In the genomic region with DNA sequence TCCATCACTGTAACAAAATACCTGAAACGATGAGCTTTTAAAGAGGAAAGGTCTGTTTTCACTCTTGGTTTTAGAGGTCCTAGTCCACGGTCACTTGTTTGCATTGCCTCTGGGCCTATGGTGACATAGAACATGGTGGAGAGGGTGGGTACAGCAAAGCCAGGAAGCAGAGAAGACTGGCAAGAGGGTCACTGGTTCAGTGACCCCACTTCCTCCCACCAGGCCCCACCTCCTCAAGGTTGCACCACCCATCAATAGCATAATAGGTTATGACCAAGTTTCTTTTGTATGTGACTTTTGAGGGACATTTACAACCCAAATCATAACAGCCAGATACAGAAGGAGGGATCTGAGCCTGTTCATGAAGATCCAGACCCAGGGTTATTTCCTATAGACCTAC, we compare ENCODE assay signal across 21 mouse cellular contexts. TPM values are rescaled to one million over a fixed set of nuclear protein-coding genes. Genes with fewer than 3 reads are reported as not detected.
A peak's percentile ranks its signal among the peaks of the same experiment; 100 is the strongest.
DNase-seq lines count a peak whose midpoint lies in the region; ATAC-seq and TF ChIP-seq lines count a peak whose summit lies in the region.
"Had no signal": no experiment of that assay in that cellular context is flagged by ENCODE, and none has a peak within 500 bp of the region (broad histone marks: within the 10 kb centered on the region; RNA-seq: fewer than 3 reads in every experiment).

No protein-coding gene starts in this region.

- WGBS in lung, postnatal 0 days, result 74% methylated on average over 2 of the region's 2 CpGs
- 78% methylated on average over 2 of the region's 2 CpGs for WGBS in lung, adult 2 months
- 76% methylated on average over 2 of the region's 2 CpGs for WGBS in liver, postnatal 0 days (ENCODE audit: insufficient replicate concordance)
- 84% methylated on average over 2 of the region's 2 CpGs for WGBS in stomach, embryonic 15.5 days

- no peaks in the 10 kb centered on the region for H3K27me3 ChIP-seq in lung, postnatal 0 days (replicated peaks; ENCODE audit: insufficient read depth, low read length)
- no peaks in the 10 kb centered on the region for H3K27me3 ChIP-seq in liver, postnatal 0 days (ENCODE audit: insufficient read depth, low read length)
- no peaks in the 10 kb centered on the region for H3K27me3 ChIP-seq in stomach, embryonic 15.5 days (replicated peaks)
- H3K27me3 ChIP-seq: embryonic facial prominence, embryonic 15.5 days; lung, embryonic 15.5 days; neural tube, embryonic 12.5 days had no signal

- no peak for TF ChIP-seq POLR2A in lung, adult 2 months (IDR thresholded peaks at IDR 0.05; ENCODE audit: borderline replicate concordance, extremely low read depth, low read depth, low read length)

- no peaks in the 10 kb centered on the region for H3K36me3 ChIP-seq in lung, postnatal 0 days (ENCODE audit: insufficient read depth, low read length)
- no peaks in the 10 kb centered on the region for H3K36me3 ChIP-seq in liver, postnatal 0 days (replicated peaks; ENCODE audit: insufficient read depth, low read length)
- H3K36me3 ChIP-seq in stomach, embryonic 15.5 days, result no peaks in the 10 kb centered on the region
- H3K36me3 ChIP-seq: embryonic facial prominence, embryonic 15.5 days; heart, embryonic 13.5 days; lung, embryonic 15.5 days; neural tube, embryonic 12.5 days had no signal

- H3K27ac ChIP-seq in gastrocnemius, adult 2 months, result peak overlapping the region; percentile 86
- H3K27ac ChIP-seq in lung, postnatal 0 days (ENCODE audit: low read length), result peak overlapping the region; percentile 88
- H3K27ac ChIP-seq in liver, postnatal 0 days (ENCODE audit: low read depth), result peak overlapping the region; percentile 96
- H3K27ac ChIP-seq in stomach, embryonic 15.5 days, result peak overlapping the region; percentile 78
- H3K27ac ChIP-seq: embryonic facial prominence, embryonic 15.5 days; neural tube, embryonic 12.5 days had no signal

- intact Hi-C loops in gastrocnemius, adult 2 months (cut with DNase I), result no loop called here

- no peak for TF ChIP-seq EP300 in lung, postnatal 0 days (IDR thresholded peaks at IDR 0.05)
- TF ChIP-seq EP300 in liver, postnatal 0 days (IDR thresholded peaks at IDR 0.05; ENCODE audit: low read depth), result no peak

- no peak overlapping the region for H3K4me2 ChIP-seq in lung, postnatal 0 days (replicated peaks; ENCODE audit: low read depth, low read length)
- no peak overlapping the region for H3K4me2 ChIP-seq in liver, postnatal 0 days (ENCODE audit: low read depth, low read length)
- H3K4me2 ChIP-seq in stomach, embryonic 15.5 days, result no peak overlapping the region
- H3K4me2 ChIP-seq: embryonic facial prominence, embryonic 15.5 days; heart, embryonic 13.5 days; lung, embryonic 15.5 days; neural tube, embryonic 12.5 days had no signal

- no peak for DNase-seq in gastrocnemius, adult 2 months
- no peak for DNase-seq in gastrocnemius, postnatal 10 days
- DNase-seq in lung, postnatal 0 days (ENCODE audit: low spot score), result no peak
- no peak for DNase-seq in lung, adult 2 months
- no peak for DNase-seq in liver, postnatal 0 days
- DNase-seq in neural tube, embryonic 10.5 days (ENCODE audit: extremely low spot score, low spot score), result no peak
- no peak for DNase-seq in ovary, adult 18-20 months (ENCODE audit: low spot score)
- DNase-seq: cerebellum, adult 9-11 months; heart, postnatal 36 days; kidney, adult 8-10 months; thymus, adult 18-20 months had no signal

- no peaks in the 10 kb centered on the region for H3K9me3 ChIP-seq in lung, postnatal 0 days (ENCODE audit: low read length)
- no peaks in the 10 kb centered on the region for H3K9me3 ChIP-seq in liver, postnatal 0 days (ENCODE audit: low read length)
- H3K9me3 ChIP-seq in stomach, embryonic 15.5 days, result no peaks in the 10 kb centered on the region
- H3K9me3 ChIP-seq: embryonic facial prominence, embryonic 15.5 days; heart, embryonic 13.5 days; lung, embryonic 15.5 days; neural tube, embryonic 12.5 days had no signal

- no peak for TF ChIP-seq CTCF in gastrocnemius, adult 2 months (IDR thresholded peaks at IDR 0.05)
- no peak for TF ChIP-seq CTCF in lung, postnatal 0 days (IDR thresholded peaks at IDR 0.05)
- TF ChIP-seq CTCF in lung, adult 2 months (IDR thresholded peaks at IDR 0.05; ENCODE audit: insufficient read depth, low read length), result no peak
- TF ChIP-seq CTCF in liver, postnatal 0 days (IDR thresholded peaks at IDR 0.05; ENCODE audit: low read depth), result no peak

- no peak for ATAC-seq in lung, postnatal 0 days
- no peak for ATAC-seq in liver, postnatal 0 days
- no peak for ATAC-seq in stomach, embryonic 15.5 days (ENCODE audit: insufficient read depth, low FRiP score, low read depth)
- ATAC-seq: hindbrain, embryonic 16.5 days; midbrain, embryonic 16.5 days had no signal

- H3K9ac ChIP-seq in lung, postnatal 0 days (replicated peaks; ENCODE audit: low read depth), result no peak overlapping the region
- no peak overlapping the region for H3K9ac ChIP-seq in liver, postnatal 0 days (replicated peaks)
- no peak overlapping the region for H3K9ac ChIP-seq in stomach, embryonic 15.5 days
- H3K9ac ChIP-seq: embryonic facial prominence, embryonic 15.5 days; heart, embryonic 13.5 days; lung, embryonic 15.5 days; neural tube, embryonic 12.5 days had no signal

- no peak overlapping the region for H3K4me3 ChIP-seq in gastrocnemius, adult 2 months
- no peak overlapping the region for H3K4me3 ChIP-seq in lung, postnatal 0 days (ENCODE audit: low read depth, low read length)
- H3K4me3 ChIP-seq in lung, adult 2 months (replicated peaks; ENCODE audit: extremely low read depth, low read depth, low read length), result no peak overlapping the region
- H3K4me3 ChIP-seq in liver, postnatal 0 days (ENCODE audit: low read depth, low read length), result no peak overlapping the region
- H3K4me3 ChIP-seq in stomach, embryonic 15.5 days (replicated peaks), result no peak overlapping the region
- H3K4me3 ChIP-seq: embryonic facial prominence, embryonic 15.5 days; heart, embryonic 13.5 days; lung, embryonic 15.5 days; neural tube, embryonic 12.5 days had no signal

- H3K4me1 ChIP-seq in lung, postnatal 0 days (ENCODE audit: insufficient read depth, low read depth, low read length), result peaks cover 7% of the 10 kb centered on the region; the same call in 1 of the 2 replicates
- H3K4me1 ChIP-seq in lung, adult 2 months (ENCODE audit: control insufficient read depth, insufficient read depth, low read length), result peaks cover 12% of the 10 kb centered on the region
- peaks cover 27% of the 10 kb centered on the region for H3K4me1 ChIP-seq in liver, postnatal 0 days (ENCODE audit: insufficient read depth)
- no peaks in the 10 kb centered on the region; the same call in 1 of the 2 replicates for H3K4me1 ChIP-seq in stomach, embryonic 15.5 days
- H3K4me1 ChIP-seq: embryonic facial prominence, embryonic 15.5 days; neural tube, embryonic 12.5 days had no signal

RNA-seq across cellular contexts. Expression of a gene that starts 9.7 kb away (rescaled TPM):
- 100 to 1,000 TPM; 111 to 117 TPM for total RNA-seq in gastrocnemius, adult 2 months (2021)
- 10 to 100 TPM; 51.7 to 56.6 TPM for total RNA-seq in gastrocnemius, postnatal 10 days (2021)
- 179 and 217 TPM in 2 replicates for polyA plus RNA-seq in lung, postnatal 0 days (2015; fragmentation: Nextera tagmentation; extraction: Ambion mirVana)
- polyA plus RNA-seq in lung, adult 2 months (2012; rRNA removed), result 341 and 489 TPM in 2 replicates
- polyA plus RNA-seq in liver, postnatal 0 days (2015; fragmentation: Nextera tagmentation; extraction: Ambion mirVana), result 250 and 269 TPM in 2 replicates
- 144 and 158 TPM in 2 replicates for polyA plus RNA-seq in stomach, embryonic 15.5 days (2015; fragmentation: Nextera tagmentation; extraction: Ambion mirVana)

RNA-seq across cellular contexts. Expression of a gene that starts 47.6 kb away (rescaled TPM):
- not detected for total RNA-seq in gastrocnemius, adult 2 months (2021)
- total RNA-seq in gastrocnemius, postnatal 10 days (2021), result not detected
- 0.11 and 0.12 TPM in 2 replicates for polyA plus RNA-seq in lung, postnatal 0 days (2015; fragmentation: Nextera tagmentation; extraction: Ambion mirVana)
- 0.27 and 0.29 TPM in 2 replicates for polyA plus RNA-seq in lung, adult 2 months (2012; rRNA removed)
- 0.99 and 1.4 TPM in 2 replicates for polyA plus RNA-seq in liver, postnatal 0 days (2015; fragmentation: Nextera tagmentation; extraction: Ambion mirVana)
- polyA plus RNA-seq in stomach, embryonic 15.5 days (2015; fragmentation: Nextera tagmentation; extraction: Ambion mirVana), result 0.08 and 0.09 TPM in 2 replicates
- total RNA-seq: MEL had no signal
- polyA plus RNA-seq: forebrain, embryonic 11.5 days; heart, embryonic 13.5 days; limb, embryonic 11.5 days; midbrain, embryonic 16.5 days had no signal

RNA-seq across cellular contexts. Expression of a gene that starts 57.6 kb away (rescaled TPM):
- total RNA-seq in gastrocnemius, adult 2 months (2021), result 1 to 10 TPM in 1 of 2 experiments, under 1 TPM in 1; 0.43 to 1.1 TPM
- total RNA-seq in gastrocnemius, postnatal 10 days (2021), result under 1 TPM; 0.42 to 0.88 TPM
- polyA plus RNA-seq in lung, postnatal 0 days (2015; fragmentation: Nextera tagmentation; extraction: Ambion mirVana), result 0.31 and 0.42 TPM in 2 replicates
- polyA plus RNA-seq in lung, adult 2 months (2012; rRNA removed), result 9.3 and 12.0 TPM in 2 replicates
- 0.82 and 1.3 TPM in 2 replicates for polyA plus RNA-seq in liver, postnatal 0 days (2015; fragmentation: Nextera tagmentation; extraction: Ambion mirVana)
- 0.51 and 0.54 TPM in 2 replicates for polyA plus RNA-seq in stomach, embryonic 15.5 days (2015; fragmentation: Nextera tagmentation; extraction: Ambion mirVana)
- total RNA-seq: MEL had no signal
